Mouse (Mus musculus) T-cell, adult 2 months (primary cell): ENCODE results near the gene Gosr1.
"Not testable (repeated sequence)": the region's sequence is repeated elsewhere in the genome, so short reads cannot be mapped to it uniquely, and the experiment has no call there.

Source experiments
- DNase-seq: peaks from one replicate; pipeline ENCODE4 v3.0.0; 2022; ENCODE audit warnings: low spot score

Gene Gosr1

GRCm38 (mm10) chr11:76763053-76763740 lies at the start of gene Gosr1:
Gene Gosr1 (minus strand): TSS chr11:76763579.
- peak; percentile 92 for DNase-seq

GRCm38 (mm10) chr11:76810706-76811495 lies 47.5 kb upstream of the Gosr1 start:
- DNase-seq, result no peak

- no peak for DNase-seq
These were observed 46.1 kb upstream of the Gosr1 start for GRCm38 (mm10) chr11:76809450-76809849.

- DNase-seq, result no peak
These were observed 45.2 kb upstream of the Gosr1 start for GRCm38 (mm10) chr11:76808550-76808949.

GRCm38 (mm10) chr11:76807007-76807679 lies 43.8 kb upstream of the Gosr1 start:
- DNase-seq, result no peak

GRCm38 (mm10) chr11:76806026-76806425 lies 42.6 kb upstream of the Gosr1 start:
- DNase-seq, result no peak

- not testable (repeated sequence) for DNase-seq
These were observed 41.7 kb upstream of the Gosr1 start for GRCm38 (mm10) chr11:76805072-76805471.

- DNase-seq, result no peak
These were observed 39.9 kb upstream of the Gosr1 start for GRCm38 (mm10) chr11:76803266-76803665.

- no peak for DNase-seq
These were observed 33.9 kb upstream of the Gosr1 start for GRCm38 (mm10) chr11:76797236-76797635.

- no peak for DNase-seq
These were observed 31.9 kb upstream of the Gosr1 start for GRCm38 (mm10) chr11:76795326-76795725.

GRCm38 (mm10) chr11:76791331-76791730 lies 28.0 kb upstream of the Gosr1 start:
- no peak for DNase-seq

- peak; percentile 23 for DNase-seq
These were observed 25.9 kb upstream of the Gosr1 start for GRCm38 (mm10) chr11:76789252-76789651.

- DNase-seq, result no peak
These were observed 12.2 kb upstream of the Gosr1 start for GRCm38 (mm10) chr11:76775533-76775932.

GRCm38 (mm10) chr11:76773811-76774210 lies 10.4 kb upstream of the Gosr1 start:
- DNase-seq, result no peak

GRCm38 (mm10) chr11:76770566-76770965 lies 7.2 kb upstream of the Gosr1 start:
- no peak for DNase-seq

GRCm38 (mm10) chr11:76763741-76764122 lies 353 bp upstream of the Gosr1 start:
- DNase-seq, result no peak

GRCm38 (mm10) chr11:76752276-76752675 lies 11.1 kb downstream of the Gosr1 start:
- DNase-seq, result no peak

GRCm38 (mm10) chr11:76748819-76749218 lies 14.6 kb downstream of the Gosr1 start:
- no peak for DNase-seq

GRCm38 (mm10) chr11:76745921-76746320 lies 17.5 kb downstream of the Gosr1 start:
- no peak for DNase-seq

GRCm38 (mm10) chr11:76744550-76744949 lies 18.8 kb downstream of the Gosr1 start:
- DNase-seq, result no peak

- DNase-seq, result no peak
These were observed 20.9 kb downstream of the Gosr1 start for GRCm38 (mm10) chr11:76742511-76742910.

GRCm38 (mm10) chr11:76739125-76739524 lies 24.3 kb downstream of the Gosr1 start:
- DNase-seq, result peak; percentile 69
